ENCODE assay signal across 27 mouse cellular contexts in the genomic region with DNA sequence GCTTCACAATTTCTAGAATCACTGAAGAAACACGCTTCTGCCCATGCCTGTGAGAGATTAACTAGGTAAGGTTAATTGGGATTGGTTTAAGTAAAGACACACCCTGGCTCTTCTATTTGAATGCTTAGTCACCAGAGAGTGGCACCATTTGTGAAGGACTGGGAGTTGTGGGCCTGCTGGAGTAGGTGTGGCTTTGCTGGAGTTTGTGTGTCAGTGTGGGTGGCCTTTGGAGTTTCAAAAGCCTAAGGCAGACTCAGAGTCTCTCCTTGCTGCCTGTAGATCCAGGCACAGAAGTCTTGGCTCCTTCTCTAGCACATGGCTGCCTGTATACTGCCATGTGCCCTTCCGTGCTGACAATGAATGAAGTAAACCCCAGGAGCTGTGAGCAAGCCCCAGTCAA.
"Had no signal": no experiment of that assay in that cellular context is flagged by ENCODE, and none has a peak within 500 bp of the region (broad histone marks: within the 10 kb centered on the region; RNA-seq: fewer than 3 reads in every experiment).

No protein-coding gene starts in this region.

- H3K9me3 ChIP-seq: embryonic facial prominence, embryonic 10.5 days; embryonic facial prominence, embryonic 12.5 days; embryonic facial prominence, embryonic 13.5 days; embryonic facial prominence, embryonic 15.5 days; forebrain, embryonic 10.5 days; forebrain, embryonic 12.5 days; forebrain, embryonic 13.5 days; forebrain, embryonic 15.5 days; heart, embryonic 10.5 days had no signal

- H3K4me1 ChIP-seq: embryonic facial prominence, embryonic 10.5 days; embryonic facial prominence, embryonic 12.5 days; embryonic facial prominence, embryonic 13.5 days; embryonic facial prominence, embryonic 15.5 days; forebrain, embryonic 10.5 days; forebrain, embryonic 12.5 days; forebrain, embryonic 13.5 days; forebrain, embryonic 15.5 days; heart, embryonic 10.5 days had no signal

- H3K4me3 ChIP-seq: embryonic facial prominence, embryonic 10.5 days; embryonic facial prominence, embryonic 12.5 days; embryonic facial prominence, embryonic 13.5 days; embryonic facial prominence, embryonic 15.5 days; erythroblast, embryonic 14.5 days; forebrain, embryonic 10.5 days; forebrain, embryonic 12.5 days; forebrain, embryonic 13.5 days; forebrain, embryonic 15.5 days; gastrocnemius, adult 2 months; heart, adult 2 months; heart, embryonic 10.5 days had no signal

- H3K9ac ChIP-seq: embryonic facial prominence, embryonic 12.5 days; embryonic facial prominence, embryonic 13.5 days; embryonic facial prominence, embryonic 15.5 days; forebrain, embryonic 12.5 days; forebrain, embryonic 13.5 days; forebrain, embryonic 15.5 days; forebrain, postnatal 0 days had no signal

- ATAC-seq: forebrain, embryonic 13.5 days; forebrain, embryonic 14.5 days; forebrain, embryonic 15.5 days; forebrain, embryonic 16.5 days; forebrain, postnatal 0 days had no signal

- H3K27ac ChIP-seq: embryonic facial prominence, embryonic 10.5 days; embryonic facial prominence, embryonic 12.5 days; embryonic facial prominence, embryonic 13.5 days; embryonic facial prominence, embryonic 15.5 days; forebrain, embryonic 10.5 days; forebrain, embryonic 12.5 days; forebrain, embryonic 13.5 days; forebrain, embryonic 15.5 days; gastrocnemius, adult 2 months; heart, adult 2 months; heart, embryonic 10.5 days had no signal

- DNase-seq: cerebellum, adult 9-11 months; cerebellum, postnatal 10 days; cerebellum, postnatal 14 days; cerebellum, postnatal 25 days; cerebellum, postnatal 36 days; embryo, embryonic 11 days; forebrain, postnatal 0 days; gastrocnemius, adult 2 months; gastrocnemius, postnatal 10 days; gastrocnemius, postnatal 14 days; gastrocnemius, postnatal 25 days; gastrocnemius, postnatal 36 days; heart, adult 11 months; heart, adult 18-20 months; heart, adult 2 months had no signal

- H3K36me3 ChIP-seq: embryonic facial prominence, embryonic 10.5 days; embryonic facial prominence, embryonic 12.5 days; embryonic facial prominence, embryonic 13.5 days; embryonic facial prominence, embryonic 15.5 days; forebrain, embryonic 10.5 days; forebrain, embryonic 12.5 days; forebrain, embryonic 15.5 days; heart, embryonic 10.5 days had no signal
